Mouse (Mus musculus) ES-E14 (cell line): ENCODE measurements at regions not wholly inside any gene's neighbourhood (a gene's known extent, or its start where the extent isn't known, plus 50 kb on each side); places are given as distances from the start of the nearest gene placed in this dataset.

Source experiments
- CHD2 ChIP-seq: IDR thresholded peaks from 2 replicates; pipeline ENCODE4 v1.6.1; 2014; ENCODE audit warnings: mild to moderate bottlenecking, low read depth, low read length, inconsistent platforms
- HCFC1 ChIP-seq: IDR thresholded peaks from 2 replicates; pipeline ENCODE4 v1.6.1; 2012; ENCODE audit warnings: low read length, inconsistent platforms, borderline replicate concordance; ENCODE audit not compliant: insufficient read depth
- MAFK ChIP-seq: IDR thresholded peaks from 2 replicates; pipeline ENCODE4 v1.6.1; 2014; ENCODE audit warnings: mild to moderate bottlenecking, low read depth, low read length, inconsistent platforms; ENCODE audit not compliant: insufficient read depth

DNA sequence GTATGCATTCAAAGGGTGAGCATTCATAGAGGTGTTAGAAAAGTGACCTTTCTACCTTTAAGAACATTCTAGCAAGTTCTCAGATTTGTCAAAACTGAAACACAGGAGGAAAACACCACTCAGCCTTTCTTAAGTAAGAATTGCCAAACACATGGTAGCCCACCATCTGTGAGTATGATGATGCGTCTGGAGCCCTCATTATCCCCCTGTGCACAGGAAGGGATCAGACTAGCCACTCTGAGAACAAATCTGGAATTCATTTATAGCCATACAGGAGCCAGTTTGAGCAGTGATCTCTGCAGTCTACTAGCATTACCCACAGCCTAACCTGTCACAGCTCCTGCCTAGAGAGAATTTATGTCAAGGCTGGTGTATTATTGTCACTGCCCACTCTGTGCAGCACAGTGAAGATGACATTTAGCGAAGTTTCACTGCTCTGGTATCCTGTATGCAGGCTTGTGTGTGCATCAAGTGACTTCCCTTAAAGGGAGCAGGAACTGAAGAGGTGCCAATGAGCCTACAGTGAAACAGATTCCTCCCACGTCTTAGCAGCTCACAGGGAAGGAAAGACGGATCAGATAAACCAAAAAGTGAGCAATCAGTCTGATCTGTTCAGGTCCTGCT is 710.7 kb downstream of the Ntrk3 start:
- no peak for TF ChIP-seq HCFC1
- TF ChIP-seq MAFK: no peak
- TF ChIP-seq CHD2: no peak
